ENCODE assay signal across 8 mouse cellular contexts in genomic region chr7:143069751-143070400, GRCm38 (mm10). TPM values are rescaled to one million over a fixed set of nuclear protein-coding genes. Genes with fewer than 3 reads are reported as not detected.
DNase-seq lines count a peak whose midpoint lies in the region; ATAC-seq and TF ChIP-seq lines count a peak whose summit lies in the region.

No protein-coding gene starts in this region.

- peak; percentile 94 for DNase-seq in heart, adult 11 months
- no peak for DNase-seq in heart, postnatal 25 days (ENCODE audit: low spot score)
- DNase-seq in embryonic facial prominence, embryonic 14.5 days (ENCODE audit: low spot score) = no peak
- DNase-seq in hindbrain, postnatal 0 days (ENCODE audit: low spot score) = peak; percentile 22
- no peak for DNase-seq in retina, postnatal 1 day
- no peak for DNase-seq in ovary, postnatal 10 days (ENCODE audit: low spot score)

- peak overlapping the region; percentile 12; the same call in 1 of the 2 replicates for H3K27ac ChIP-seq in ES-Bruce4 (ENCODE audit: insufficient read depth, low read length)
- peak overlapping the region; percentile 97 for H3K27ac ChIP-seq in embryonic facial prominence, embryonic 14.5 days (replicated peaks; ENCODE audit: low read depth, low read length)
- H3K27ac ChIP-seq in hindbrain, postnatal 0 days = peak overlapping the region; percentile 92

- TF ChIP-seq EP300 in ES-Bruce4 (IDR thresholded peaks at IDR 0.05; ENCODE audit: insufficient read depth, low read depth, low read length) = no peak

- 13% methylated on average over 24 of the region's 30 CpGs for WGBS in embryonic facial prominence, embryonic 14.5 days
- WGBS in hindbrain, postnatal 0 days = 9% methylated on average over 30 of the region's 30 CpGs

- no peak for TF ChIP-seq CTCF in ES-Bruce4 (IDR thresholded peaks at IDR 0.05; ENCODE audit: low read depth, low read length)
- no peak for TF ChIP-seq CTCF in hindbrain, postnatal 0 days (IDR thresholded peaks at IDR 0.05; ENCODE audit: low read depth)

- no peak for TF ChIP-seq POLR2A in ES-Bruce4 (IDR thresholded peaks at IDR 0.05; ENCODE audit: insufficient read depth, low read length)

- H3K4me1 ChIP-seq in ES-Bruce4 (ENCODE audit: control insufficient read depth, insufficient read depth, low read length) = no peaks in the 10 kb centered on the region
- H3K4me1 ChIP-seq in embryonic facial prominence, embryonic 14.5 days (ENCODE audit: control insufficient read depth, insufficient read depth, low read length) = peaks cover 18% of the 10 kb centered on the region
- peaks cover 19% of the 10 kb centered on the region for H3K4me1 ChIP-seq in hindbrain, postnatal 0 days (ENCODE audit: insufficient read depth, low read length)

- H3K4me2 ChIP-seq in embryonic facial prominence, embryonic 14.5 days (ENCODE audit: low read depth, low read length) = peak overlapping the region; percentile 86
- H3K4me2 ChIP-seq in hindbrain, postnatal 0 days (ENCODE audit: low read depth, low read length) = peak overlapping the region; percentile 99

- no peaks in the 10 kb centered on the region for H3K27me3 ChIP-seq in ES-Bruce4 (ENCODE audit: control insufficient read depth, insufficient read depth, low read length, poor library complexity, severe bottlenecking)
- no peaks in the 10 kb centered on the region for H3K27me3 ChIP-seq in embryonic facial prominence, embryonic 14.5 days (replicated peaks; ENCODE audit: control insufficient read depth, insufficient read depth, low read length)
- H3K27me3 ChIP-seq in hindbrain, postnatal 0 days (ENCODE audit: insufficient read depth, low read length) = no peaks in the 10 kb centered on the region

- H3K9me3 ChIP-seq in ES-Bruce4 (replicated peaks; ENCODE audit: control insufficient read depth, insufficient read depth, low read length, poor library complexity, severe bottlenecking) = no peaks in the 10 kb centered on the region
- H3K9me3 ChIP-seq in embryonic facial prominence, embryonic 14.5 days (ENCODE audit: control insufficient read depth, low read length) = no peaks in the 10 kb centered on the region
- H3K9me3 ChIP-seq in hindbrain, postnatal 0 days (ENCODE audit: low read length) = no peaks in the 10 kb centered on the region

- no peak for ATAC-seq in embryonic facial prominence, embryonic 14.5 days (ENCODE audit: low read depth)
- no peak for ATAC-seq in hindbrain, postnatal 0 days
- peak; percentile 2 for ATAC-seq in megakaryocyte, adult 5-6 weeks (ENCODE audit: poor library complexity, severe bottlenecking)

- intact Hi-C loops in heart, postnatal 25 days (cut with DNase I) = loop anchor here (5.0 kb wide), 1 partner anchor 63 kb away; the partner anchor contains the start of gene Tspan32

- H3K9ac ChIP-seq in ES-Bruce4 (ENCODE audit: low read depth, poor library complexity, severe bottlenecking) = peak overlapping the region; percentile 64
- peak overlapping the region; percentile 93 for H3K9ac ChIP-seq in embryonic facial prominence, embryonic 14.5 days (ENCODE audit: low read depth, low read length)
- H3K9ac ChIP-seq in hindbrain, postnatal 0 days (replicated peaks; ENCODE audit: low read length) = peak overlapping the region; percentile 90

- H3K36me3 ChIP-seq in ES-Bruce4 (ENCODE audit: control insufficient read depth, insufficient read depth, low read length, poor library complexity, severe bottlenecking) = peaks cover 25% of the 10 kb centered on the region
- peaks cover 50% of the 10 kb centered on the region for H3K36me3 ChIP-seq in embryonic facial prominence, embryonic 14.5 days (ENCODE audit: control insufficient read depth, insufficient read depth, low read length)
- peaks cover 26% of the 10 kb centered on the region; the same call in 1 of the 2 replicates for H3K36me3 ChIP-seq in hindbrain, postnatal 0 days (ENCODE audit: insufficient read depth, low read length)

- peak overlapping the region; percentile 90 for H3K4me3 ChIP-seq in ES-Bruce4 (ENCODE audit: low read depth, low read length)
- H3K4me3 ChIP-seq in embryonic facial prominence, embryonic 14.5 days (ENCODE audit: low read depth, low read length) = peak overlapping the region; percentile 84
- peak overlapping the region; percentile 87 for H3K4me3 ChIP-seq in hindbrain, postnatal 0 days (ENCODE audit: low read length)

RNA-seq across cellular contexts. Expression of gene Tssc4, which starts 0.8 kb away (rescaled TPM):
- total RNA-seq in heart, postnatal 25 days (2021) = 10 to 100 TPM; 13.8 to 19.6 TPM
- polyA plus RNA-seq in ES-Bruce4 (2011; ENCODE audit: insufficient read depth, insufficient read length, low read depth, missing spikeins) = 18.2 and 21.0 TPM in 2 replicates
- polyA plus RNA-seq in embryonic facial prominence, embryonic 14.5 days (2014; fragmentation: Nextera tagmentation; extraction: Ambion mirVana) = 52.2 and 66.7 TPM in 2 replicates
- total RNA-seq in hindbrain, postnatal 0 days (2014; rRNA removed) = 106 and 118 TPM in 2 replicates
- 101 and 102 TPM in 2 replicates for polyA plus RNA-seq in hindbrain, postnatal 0 days (2015; fragmentation: Nextera tagmentation; extraction: Ambion mirVana)
- total RNA-seq in megakaryocyte, adult 5-6 weeks (2015) = 14.0 and 19.2 TPM in 2 replicates
- 17.7 and 20.5 TPM in 2 replicates for total RNA-seq in megakaryocyte, adult 5-6 weeks (2017)

RNA-seq across cellular contexts. Expression of gene Cd81, which starts 17.3 kb away (rescaled TPM):
- 100 to 1,000 TPM; 424 to 455 TPM for total RNA-seq in heart, postnatal 25 days (2021)
- 392 and 406 TPM in 2 replicates for polyA plus RNA-seq in ES-Bruce4 (2011; ENCODE audit: insufficient read depth, insufficient read length, low read depth, missing spikeins)
- polyA plus RNA-seq in embryonic facial prominence, embryonic 14.5 days (2014; fragmentation: Nextera tagmentation; extraction: Ambion mirVana) = 635 and 636 TPM in 2 replicates
- total RNA-seq in hindbrain, postnatal 0 days (2014; rRNA removed) = 758 and 776 TPM in 2 replicates
- 708 and 751 TPM in 2 replicates for polyA plus RNA-seq in hindbrain, postnatal 0 days (2015; fragmentation: Nextera tagmentation; extraction: Ambion mirVana)
- total RNA-seq in megakaryocyte, adult 5-6 weeks (2015) = 17.2 and 20.3 TPM in 2 replicates
- total RNA-seq in megakaryocyte, adult 5-6 weeks (2017) = 22.5 and 25.3 TPM in 2 replicates

RNA-seq across cellular contexts. Expression of gene Trpm5, which starts 24.6 kb away (rescaled TPM):
- not detected for total RNA-seq in heart, postnatal 25 days (2021)
- not detected in 2 replicates for polyA plus RNA-seq in ES-Bruce4 (2011; ENCODE audit: insufficient read depth, insufficient read length, low read depth, missing spikeins)
- polyA plus RNA-seq in embryonic facial prominence, embryonic 14.5 days (2014; fragmentation: Nextera tagmentation; extraction: Ambion mirVana) = 14.7 and 18.2 TPM in 2 replicates
- 2.1 and 3.0 TPM in 2 replicates for total RNA-seq in hindbrain, postnatal 0 days (2014; rRNA removed)
- polyA plus RNA-seq in hindbrain, postnatal 0 days (2015; fragmentation: Nextera tagmentation; extraction: Ambion mirVana) = 2.0 and 2.6 TPM in 2 replicates
- total RNA-seq in megakaryocyte, adult 5-6 weeks (2015) = not detected in 2 replicates
- not detected in 2 replicates for total RNA-seq in megakaryocyte, adult 5-6 weeks (2017)

RNA-seq across cellular contexts. Expression of gene Kcnq1, which starts 36.3 kb away (rescaled TPM):
- total RNA-seq in heart, postnatal 25 days (2021) = 10 to 100 TPM; 37.4 to 37.7 TPM
- polyA plus RNA-seq in ES-Bruce4 (2011; ENCODE audit: insufficient read depth, insufficient read length, low read depth, missing spikeins) = not detected in 2 replicates
- polyA plus RNA-seq in embryonic facial prominence, embryonic 14.5 days (2014; fragmentation: Nextera tagmentation; extraction: Ambion mirVana) = 1.9 and 2.0 TPM in 2 replicates
- 1.2 and 1.9 TPM in 2 replicates for total RNA-seq in hindbrain, postnatal 0 days (2014; rRNA removed)
- 1.1 and 1.4 TPM in 2 replicates for polyA plus RNA-seq in hindbrain, postnatal 0 days (2015; fragmentation: Nextera tagmentation; extraction: Ambion mirVana)
- not detected in 2 replicates for total RNA-seq in megakaryocyte, adult 5-6 weeks (2015)
- total RNA-seq in megakaryocyte, adult 5-6 weeks (2017) = not detected in 2 replicates

Comparison
In these comparisons a context has a peak if more than half of its experiments do, and no peak if none do; other contexts are left out.
1. DNase-seq: peak in heart, adult 11 months (single experiment) and hindbrain, postnatal 0 days (single experiment); none in heart, postnatal 25 days (single experiment), embryonic facial prominence, embryonic 14.5 days (single experiment), retina, postnatal 1 day (single experiment) and ovary, postnatal 10 days (single experiment).
2. H3K27ac ChIP-seq: peak in every context shown above with its lines; median percentile 97 in embryonic facial prominence, embryonic 14.5 days; 92 in hindbrain, postnatal 0 days; 12 in ES-Bruce4.
3. RNA of gene Cd81, which starts 17.3 kb away (total RNA-seq): 758 to 776 TPM in hindbrain, postnatal 0 days and 424 to 455 TPM in heart, postnatal 25 days; 17.2 to 25.3 TPM in megakaryocyte, adult 5-6 weeks; every median in the first group is over 10 times any median in the second.
4. Peak in every context shown above with its lines, with median percentiles within 50 percentile points of each other: H3K4me3 ChIP-seq and H3K9ac ChIP-seq.